Mouse (Mus musculus) thymus, postnatal 0 days (tissue): ENCODE measurements around the gene Ern1. TPM values are rescaled to one million over a fixed set of nuclear protein-coding genes. Genes with fewer than 3 reads are reported as not detected.

Source experiments
- DNase-seq: peaks from one replicate; pipeline ENCODE4 v3.0.0-alpha.2; 2015; ENCODE audit warnings: low spot score
- polyA plus RNA-seq: library from polyadenylated mRNA; unstranded; fragments of >200 nt; fragmentation: Nextera tagmentation; extraction: Ambion mirVana; gene quantifications from 2 replicates; pipeline ENCODE4 v1.2.1, GENCODE M21; 2015

Ern1 gene
- polyA plus RNA-seq, 1 experiment from 2014 or later, result 3.6 TPM

- peak; percentile 68 for DNase-seq
These were observed 135.7 kb downstream of the Ern1 start for GRCm38 (mm10) chr11:106351941-106352340.

DNA sequence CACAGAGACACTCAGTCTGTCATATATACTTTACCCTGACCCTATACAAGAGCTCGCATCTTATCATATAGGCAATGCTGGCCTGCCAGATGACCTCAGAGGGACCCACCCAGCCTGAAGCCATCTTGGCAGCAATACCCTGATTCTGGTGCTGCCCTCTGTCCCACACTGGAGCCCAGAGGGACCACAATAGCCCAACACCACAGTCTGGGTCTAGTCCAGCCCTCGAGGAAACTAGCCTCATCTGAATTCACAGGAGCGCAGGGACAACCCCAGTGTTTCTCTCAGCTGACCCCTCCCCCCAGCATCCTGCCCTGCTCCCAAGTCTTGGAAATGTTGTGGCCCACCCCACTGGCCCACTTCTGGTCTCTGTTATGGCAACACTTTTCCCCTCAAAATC, 136.4 kb downstream of the Ern1 start:
- DNase-seq, result no peak

- DNase-seq, result no peak
These were observed 136.8 kb downstream of the Ern1 start for GRCm38 (mm10) chr11:106350853-106351252.

GRCm38 (mm10) chr11:106349772-106350171, 137.9 kb downstream of the Ern1 start:
- no peak for DNase-seq

DNA sequence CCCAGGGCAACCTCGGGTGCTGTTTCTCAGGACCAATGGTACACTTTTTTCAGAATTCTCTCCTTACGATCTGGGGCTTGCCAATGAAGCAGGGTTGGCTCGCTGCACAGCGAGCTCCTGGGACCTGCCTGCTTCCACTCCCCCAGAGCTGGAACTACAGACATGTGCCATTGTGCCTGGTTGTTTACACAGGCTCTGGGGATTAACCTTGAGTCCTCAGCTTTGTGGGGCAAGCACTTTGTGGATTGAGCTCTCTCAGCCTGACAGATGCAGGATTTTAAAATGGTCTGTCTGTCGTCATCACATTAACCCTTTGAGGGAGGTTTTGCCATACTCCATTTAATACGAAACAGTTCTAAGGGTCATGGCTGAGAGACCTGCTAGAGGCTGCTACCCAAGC, 142.7 kb downstream of the Ern1 start:
- DNase-seq, result no peak

Other genes with a start within 250 kb of the Ern1 start
- 58.3 and 60.5 TPM in 2 replicates for gene Ftsj3, start 231.8 kb downstream of the Ern1 start, polyA plus RNA-seq
- gene Psmc5, start 231.7 kb downstream of the Ern1 start, polyA plus RNA-seq, result 260 and 266 TPM in 2 replicates
- gene Smarcd2, start 214.9 kb downstream of the Ern1 start, polyA plus RNA-seq, result 139 and 157 TPM in 2 replicates
- 0.40 and 0.54 TPM in 2 replicates for gene Tcam1, start 211.2 kb downstream of the Ern1 start, polyA plus RNA-seq
- 0.38 and 0.75 TPM in 2 replicates for gene Gh, start 186.0 kb downstream of the Ern1 start, polyA plus RNA-seq
- gene Cd79b, start 173.1 kb downstream of the Ern1 start, polyA plus RNA-seq, result 38.5 and 39.6 TPM in 2 replicates
- 0.04 TPM in 1 of 2 replicates, not detected in the other for gene Scn4a, start 134.6 kb downstream of the Ern1 start, polyA plus RNA-seq
- 31.2 and 33.1 TPM in 2 replicates for gene Prr29, start 122.4 kb downstream of the Ern1 start, polyA plus RNA-seq
- gene Icam2, start 99.8 kb downstream of the Ern1 start, polyA plus RNA-seq, result 123 and 124 TPM in 2 replicates
- 7.0 and 7.2 TPM in 2 replicates for gene Tex2, start 125.6 kb upstream of the Ern1 start, polyA plus RNA-seq